Mouse (Mus musculus) olfactory bulb, adult 2 months (tissue): ENCODE results near the gene Ifitm6.

Experiments used
- CTCF ChIP-seq: fragments of 200-500 bp; IDR thresholded peaks from 2 replicates; pipeline ENCODE4 v1.5.1; 2012; ENCODE audit warnings: low read depth, mild to moderate bottlenecking, low read length, moderate library complexity; ENCODE audit not compliant: insufficient read depth
- POLR2A ChIP-seq: fragments of 200-500 bp; IDR thresholded peaks from 2 replicates; pipeline ENCODE4 v1.6.1; 2012; ENCODE audit warnings: mild to moderate bottlenecking, low read depth, low read length, moderate library complexity; ENCODE audit not compliant: insufficient read depth

GRCm38 (mm10) chr7:140997817-140998216 is 19.9 kb downstream of the Ifitm6 start:
- TF ChIP-seq POLR2A (no peak), CTCF (no peak)
